Mouse (Mus musculus): Measurements from ENCODE around the gene Asphd2. TPM values are rescaled to one million over a fixed set of nuclear protein-coding genes. Genes with fewer than 3 reads are reported as not detected.

The Asphd2 gene
- polyA plus RNA-seq, 1 experiment from 2014 or later, result 0.21 TPM

GRCm38 (mm10) chr5:112396066-112396465, 1.4 kb upstream of the Asphd2 start:
- Histone ChIP-seq H3K4me3 (ENCODE audit: low read depth, low read length) (no peak overlapping the region), H3K9ac (replicated peaks) (no peak overlapping the region), H3K27me3 (ENCODE audit: insufficient read depth, low read length) (peaks cover 58% of the 10 kb centered on the region), H3K27ac (ENCODE audit: low read depth) (no peak overlapping the region), H3K9me3 (ENCODE audit: low read length) (no peaks in the 10 kb centered on the region), H3K36me3 (replicated peaks; ENCODE audit: insufficient read depth, low read length) (no peaks in the 10 kb centered on the region), H3K4me1 (ENCODE audit: insufficient read depth) (no peaks in the 10 kb centered on the region; the same call in 1 of the 2 replicates), H3K4me2 (ENCODE audit: low read depth, low read length) (no peak overlapping the region)
- DNase-seq (no peak), ATAC-seq (no peak)
- TF ChIP-seq EP300 (IDR thresholded peaks at IDR 0.05; ENCODE audit: low read depth), result no peak
- no peak for TF ChIP-seq CTCF (IDR thresholded peaks at IDR 0.05; ENCODE audit: low read depth)
- 73% methylated on average over 18 of the region's 18 CpGs for WGBS (ENCODE audit: insufficient replicate concordance)

GRCm38 (mm10) chr5:112394415-112394763, 277 bp downstream of the Asphd2 start:
- peaks cover 58% of the 10 kb centered on the region for H3K27me3 ChIP-seq (ENCODE audit: insufficient read depth, low read length)
- no peak for ATAC-seq
- H3K27ac ChIP-seq (ENCODE audit: low read depth), result no peak overlapping the region
- peak overlapping the region; percentile 66 for H3K4me2 ChIP-seq (ENCODE audit: low read depth, low read length)
- H3K4me3 ChIP-seq (ENCODE audit: low read depth, low read length), result peak overlapping the region; percentile 39; the same call in 1 of the 2 replicates
- no peak overlapping the region for H3K9ac ChIP-seq (replicated peaks)
- DNase-seq, result no peak
- no peaks in the 10 kb centered on the region; the same call in 1 of the 2 replicates for H3K4me1 ChIP-seq (ENCODE audit: insufficient read depth)
- no peak for TF ChIP-seq EP300 (IDR thresholded peaks at IDR 0.05; ENCODE audit: low read depth)
- TF ChIP-seq CTCF (IDR thresholded peaks at IDR 0.05; ENCODE audit: low read depth), result no peak
- WGBS (ENCODE audit: insufficient replicate concordance), result 6% methylated on average over 9 of the region's 28 CpGs
- H3K36me3 ChIP-seq (replicated peaks; ENCODE audit: insufficient read depth, low read length), result no peaks in the 10 kb centered on the region
- no peaks in the 10 kb centered on the region for H3K9me3 ChIP-seq (ENCODE audit: low read length)

DNA sequence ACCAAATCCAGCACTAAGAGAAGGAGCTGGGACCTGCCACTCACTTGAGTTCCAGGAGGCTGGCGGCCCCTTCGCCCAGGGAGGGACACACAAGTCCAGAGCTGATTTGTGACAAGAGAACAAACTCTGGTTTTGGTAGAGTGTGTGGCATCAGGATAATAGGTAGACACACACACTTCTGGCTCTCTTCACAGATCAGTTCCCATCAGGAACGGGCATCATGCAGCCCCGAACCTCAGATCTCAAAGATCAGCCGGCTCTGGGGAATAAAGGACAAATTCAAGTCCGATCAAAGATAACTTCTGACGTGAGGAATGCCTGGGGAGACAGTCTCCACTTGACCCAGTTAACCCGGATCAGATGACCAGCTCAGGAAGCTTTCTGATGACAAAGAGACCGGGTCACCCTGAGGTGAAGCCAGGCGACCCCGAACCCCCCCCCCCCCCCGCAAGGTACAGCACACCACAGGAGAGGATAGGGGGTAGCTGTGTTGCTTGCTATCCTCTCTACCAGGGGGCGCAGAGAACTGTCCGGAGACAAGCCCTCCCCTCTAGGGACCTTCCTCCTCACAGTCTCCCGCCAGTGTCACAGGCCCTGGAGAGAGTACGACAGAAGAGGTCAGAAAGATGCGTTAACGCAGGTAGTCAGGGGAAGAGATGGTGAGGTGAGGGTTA, 788 bp downstream of the Asphd2 start:
- WGBS (ENCODE audit: insufficient replicate concordance), result 16% methylated on average over 18 of the region's 18 CpGs
- no peak for DNase-seq
- H3K4me2 ChIP-seq (ENCODE audit: low read depth, low read length), result 0 out of 2 replicates have a peak overlapping the region, but pooled peaks have one; percentile 66
- peaks cover 58% of the 10 kb centered on the region for H3K27me3 ChIP-seq (ENCODE audit: insufficient read depth, low read length)
- no peaks in the 10 kb centered on the region for H3K9me3 ChIP-seq (ENCODE audit: low read length)
- H3K36me3 ChIP-seq (replicated peaks; ENCODE audit: insufficient read depth, low read length), result no peaks in the 10 kb centered on the region
- TF ChIP-seq CTCF (IDR thresholded peaks at IDR 0.05; ENCODE audit: low read depth) (no peak), EP300 (IDR thresholded peaks at IDR 0.05; ENCODE audit: low read depth) (no peak)
- no peak overlapping the region for H3K9ac ChIP-seq (replicated peaks)
- H3K4me3 ChIP-seq (ENCODE audit: low read depth, low read length), result no peak overlapping the region
- ATAC-seq, result no peak
- no peaks in the 10 kb centered on the region; the same call in 1 of the 2 replicates for H3K4me1 ChIP-seq (ENCODE audit: insufficient read depth)
- no peak overlapping the region for H3K27ac ChIP-seq (ENCODE audit: low read depth)

- no peak overlapping the region for H3K4me2 ChIP-seq (ENCODE audit: low read depth, low read length)
- no peak overlapping the region for H3K4me3 ChIP-seq (ENCODE audit: low read depth, low read length)
- H3K27ac ChIP-seq (ENCODE audit: low read depth), result no peak overlapping the region
- peaks cover 51% of the 10 kb centered on the region for H3K27me3 ChIP-seq (ENCODE audit: insufficient read depth, low read length)
- no peak overlapping the region for H3K9ac ChIP-seq (replicated peaks)
- no peak for ATAC-seq
- no peaks in the 10 kb centered on the region for H3K9me3 ChIP-seq (ENCODE audit: low read length)
- no peaks in the 10 kb centered on the region; the same call in 1 of the 2 replicates for H3K4me1 ChIP-seq (ENCODE audit: insufficient read depth)
- 62% methylated on average over 27 of the region's 27 CpGs for WGBS (ENCODE audit: insufficient replicate concordance)
- TF ChIP-seq EP300 (IDR thresholded peaks at IDR 0.05; ENCODE audit: low read depth), result no peak
- no peak for DNase-seq
- H3K36me3 ChIP-seq (replicated peaks; ENCODE audit: insufficient read depth, low read length), result no peaks in the 10 kb centered on the region
Measured at GRCm38 (mm10) chr5:112391676-112392323, 2.9 kb downstream of the Asphd2 start.

- no peak overlapping the region for H3K4me2 ChIP-seq (ENCODE audit: low read depth, low read length)
- no peak overlapping the region for H3K27ac ChIP-seq (ENCODE audit: low read depth)
- peaks cover 45% of the 10 kb centered on the region for H3K27me3 ChIP-seq (ENCODE audit: insufficient read depth, low read length)
- WGBS (ENCODE audit: insufficient replicate concordance), result 46% methylated on average over 16 of the region's 16 CpGs
- DNase-seq, result no peak
- H3K9ac ChIP-seq (replicated peaks), result no peak overlapping the region
- H3K4me1 ChIP-seq (ENCODE audit: insufficient read depth), result no peaks in the 10 kb centered on the region; the same call in 1 of the 2 replicates
- no peak overlapping the region for H3K4me3 ChIP-seq (ENCODE audit: low read depth, low read length)
- no peak for ATAC-seq
- H3K9me3 ChIP-seq (ENCODE audit: low read length), result no peaks in the 10 kb centered on the region
- no peaks in the 10 kb centered on the region for H3K36me3 ChIP-seq (replicated peaks; ENCODE audit: insufficient read depth, low read length)
- TF ChIP-seq CTCF (IDR thresholded peaks at IDR 0.05; ENCODE audit: low read depth) (no peak), EP300 (IDR thresholded peaks at IDR 0.05; ENCODE audit: low read depth) (no peak)
Measured at GRCm38 (mm10) chr5:112391002-112391401, 3.7 kb downstream of the Asphd2 start.

DNA sequence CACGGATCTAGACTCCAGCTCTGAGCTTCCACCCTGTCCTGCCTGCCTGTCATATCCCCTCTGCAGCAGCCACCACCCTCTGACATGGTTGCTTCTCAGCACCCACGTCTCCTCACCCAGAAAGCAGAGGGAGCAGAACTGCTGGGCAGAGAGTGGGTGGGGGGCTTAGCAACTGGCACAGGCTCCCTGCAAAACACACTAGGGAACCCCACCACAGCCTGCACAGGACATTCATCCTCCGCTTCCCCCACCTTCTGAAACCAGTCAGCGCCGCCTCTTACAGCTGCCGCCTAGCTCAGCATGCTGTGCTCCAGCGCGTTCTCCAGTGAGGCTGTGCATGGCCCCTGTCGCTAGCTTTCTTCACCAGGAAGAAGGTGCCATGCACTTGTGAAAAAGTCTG, 5.3 kb downstream of the Asphd2 start:
- H3K27me3 ChIP-seq (ENCODE audit: insufficient read depth, low read length), result peaks cover 30% of the 10 kb centered on the region
- H3K9ac ChIP-seq (replicated peaks), result no peak overlapping the region
- TF ChIP-seq CTCF (IDR thresholded peaks at IDR 0.05; ENCODE audit: low read depth), result no peak
- TF ChIP-seq EP300 (IDR thresholded peaks at IDR 0.05; ENCODE audit: low read depth), result no peak
- H3K4me1 ChIP-seq (ENCODE audit: insufficient read depth), result no peaks in the 10 kb centered on the region
- H3K4me2 ChIP-seq (ENCODE audit: low read depth, low read length), result no peak overlapping the region
- H3K4me3 ChIP-seq (ENCODE audit: low read depth, low read length), result no peak overlapping the region
- H3K27ac ChIP-seq (ENCODE audit: low read depth), result no peak overlapping the region
- WGBS (ENCODE audit: insufficient replicate concordance), result 72% methylated on average over 9 of the region's 9 CpGs
- no peaks in the 10 kb centered on the region for H3K36me3 ChIP-seq (replicated peaks; ENCODE audit: insufficient read depth, low read length)
- no peak for DNase-seq
- H3K9me3 ChIP-seq (ENCODE audit: low read length), result no peaks in the 10 kb centered on the region
- ATAC-seq, result no peak
